Mouse (Mus musculus) heart, postnatal 0 days (tissue): ENCODE measurements around the gene Ube2g2. TPM values are rescaled to one million over a fixed set of nuclear protein-coding genes. Genes with fewer than 3 reads are reported as not detected.

Source experiments
- ATAC-seq: fragments of 200-750 bp; cut with Nextera tagmentation; 2 replicates; pipeline ENCODE4 v1.8.0; 2017; ENCODE audit warnings: low read depth, moderate number of reproducible peaks, moderate library complexity; ENCODE audit not compliant: insufficient read depth
- DNase-seq: peaks from one replicate; pipeline ENCODE4 v3.0.0-alpha.2; 2016; ENCODE audit warnings: low spot score
- H3K27ac ChIP-seq: fragments of 300-500 bp; sonication (generic); 2 replicates; pipeline ENCODE4 v1.5.1; 2014; ENCODE audit warnings: low read depth, mild to moderate bottlenecking
- H3K27me3 ChIP-seq: fragments of 300-500 bp; sonication (generic); 2 replicates; pipeline ENCODE4 v1.6.1; 2014; ENCODE audit warnings: low read length, mixed read lengths; ENCODE audit not compliant: control insufficient read depth, insufficient read depth
- H3K36me3 ChIP-seq: fragments of 300-500 bp; sonication (generic); replicated peaks from 2 replicates; pipeline ENCODE4 v1.6.1; 2014; ENCODE audit warnings: low read length, mixed read lengths; ENCODE audit not compliant: control insufficient read depth, insufficient read depth
- H3K4me1 ChIP-seq: fragments of 300-500 bp; sonication (generic); 2 replicates; pipeline ENCODE4 v1.6.1; 2014; ENCODE audit warnings: antibody characterized with exemption; ENCODE audit not compliant: control insufficient read depth, insufficient read depth
- H3K4me2 ChIP-seq: fragments of 300-500 bp; sonication (generic); 2 replicates; pipeline ENCODE4 v1.6.1; 2014; ENCODE audit warnings: low read depth, mild to moderate bottlenecking, low read length, moderate library complexity
- H3K4me3 ChIP-seq: fragments of 300-500 bp; sonication (generic); 2 replicates; pipeline ENCODE4 v1.5.1; 2014; ENCODE audit warnings: low read depth, low read length
- H3K9ac ChIP-seq: fragments of 300-500 bp; sonication (generic); replicated peaks from 2 replicates; pipeline ENCODE4 v1.6.1; 2014; ENCODE audit warnings: low read depth, low read length, mixed read lengths
- H3K9me3 ChIP-seq: fragments of 300-500 bp; sonication (generic); replicated peaks from 2 replicates; pipeline ENCODE4 v1.6.1; 2016; ENCODE audit warnings: low read length; ENCODE audit not compliant: control insufficient read depth
- CTCF ChIP-seq: IDR thresholded peaks from 2 replicates; pipeline ENCODE4 v1.5.1; 2016; ENCODE audit warnings: antibody characterized with exemption, control low read depth, low read depth
- EP300 ChIP-seq: IDR thresholded peaks from 2 replicates; pipeline ENCODE4 v1.6.1; 2016; ENCODE audit warnings: antibody characterized with exemption, low read depth
- WGBS: fragments of 180-500 bp; shearing (Covaris S2); extraction: QIAGEN DNeasy Blood & Tissue Kit; methylation state at CpG from one replicate; pipeline ENCODE4 v1.1.7; 2014; 5-methylcytosine and 5-hydroxymethylcytosine counted together
- polyA plus RNA-seq: library from polyadenylated mRNA; unstranded; fragments of >200 nt; fragmentation: Nextera tagmentation; extraction: Ambion mirVana; gene quantifications from 2 replicates; pipeline ENCODE4 v1.2.1, GENCODE M21; 2015
- total RNA-seq: library from RNA; depleted of rRNA; stranded (reverse); fragments of >200 nt; gene quantifications from 2 replicates; pipeline ENCODE4 v1.2.3, GENCODE M21; 2014; ENCODE audit warnings: low replicate concordance

Ube2g2 gene
- total and polyA plus RNA-seq, 2 experiments from 2014 or later: 56.4 to 71.8 TPM

GRCm38 (mm10) chr10:77663949-77664665 lies 42.0 kb downstream of the Ube2g2 start:
- no peak overlapping the region for H3K4me2 ChIP-seq
- H3K9ac ChIP-seq: no peak overlapping the region
- no peaks in the 10 kb centered on the region for H3K27me3 ChIP-seq
- no peak for TF ChIP-seq CTCF
- no peak for TF ChIP-seq EP300
- H3K4me3 ChIP-seq: no peak overlapping the region
- no peaks in the 10 kb centered on the region for H3K9me3 ChIP-seq
- H3K4me1 ChIP-seq: no peaks in the 10 kb centered on the region
- DNase-seq (no peak), ATAC-seq (no peak)
- 36% methylated on average over 43 of the region's 43 CpGs for WGBS
- H3K36me3 ChIP-seq: no peaks in the 10 kb centered on the region
- H3K27ac ChIP-seq: no peak overlapping the region

- no peak overlapping the region for H3K9ac ChIP-seq
- TF ChIP-seq CTCF (no peak), EP300 (no peak)
- H3K4me2 ChIP-seq: no peak overlapping the region
- H3K27me3 ChIP-seq: no peaks in the 10 kb centered on the region
- no peaks in the 10 kb centered on the region for H3K36me3 ChIP-seq
- DNase-seq (no peak), ATAC-seq (peak; percentile 36; the same call in 1 of the 2 replicates)
- no peak overlapping the region for H3K27ac ChIP-seq
- WGBS: 70% methylated on average over 8 of the region's 8 CpGs
- H3K9me3 ChIP-seq: no peaks in the 10 kb centered on the region
- H3K4me3 ChIP-seq: no peak overlapping the region
- H3K4me1 ChIP-seq: no peaks in the 10 kb centered on the region
Measured at GRCm38 (mm10) chr10:77666342-77666741, 44.3 kb downstream of the Ube2g2 start.

GRCm38 (mm10) chr10:77667402-77667801 lies 45.3 kb downstream of the Ube2g2 start:
- no peak overlapping the region for H3K4me2 ChIP-seq
- no peaks in the 10 kb centered on the region for H3K27me3 ChIP-seq
- TF ChIP-seq EP300: no peak
- TF ChIP-seq CTCF: no peak
- no peak for DNase-seq
- no peaks in the 10 kb centered on the region for H3K4me1 ChIP-seq
- H3K27ac ChIP-seq: no peak overlapping the region
- no peak for ATAC-seq
- 59% methylated on average over 4 of the region's 4 CpGs for WGBS
- no peak overlapping the region for H3K9ac ChIP-seq
- no peaks in the 10 kb centered on the region for H3K36me3 ChIP-seq
- no peak overlapping the region for H3K4me3 ChIP-seq
- H3K9me3 ChIP-seq: no peaks in the 10 kb centered on the region

DNA sequence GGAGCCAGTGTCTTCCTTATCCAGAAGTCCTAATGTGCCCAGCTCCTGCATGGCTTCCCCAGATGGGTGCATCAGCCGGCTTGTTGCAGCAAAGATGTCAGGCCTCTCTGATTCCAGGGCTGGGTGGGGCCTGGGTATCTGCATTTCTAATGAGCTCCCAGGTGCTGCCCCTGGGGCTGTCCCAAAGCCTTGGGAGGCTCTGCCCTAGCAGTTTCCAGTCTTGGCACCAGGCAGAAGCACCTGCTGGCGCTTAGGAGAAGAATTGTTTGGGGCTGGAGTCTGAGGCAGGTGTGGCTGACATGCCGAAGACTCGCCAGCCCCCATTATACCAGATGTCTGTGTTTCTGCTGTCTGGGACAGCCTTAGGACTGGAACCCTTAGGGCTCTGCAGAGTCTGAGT lies 48.6 kb downstream of the Ube2g2 start:
- peaks cover 11% of the 10 kb centered on the region; the same call in 1 of the 2 replicates for H3K27me3 ChIP-seq
- no peak for TF ChIP-seq CTCF
- no peak for TF ChIP-seq EP300
- WGBS: 81% methylated on average over 4 of the region's 4 CpGs
- H3K4me1 ChIP-seq: no peaks in the 10 kb centered on the region
- no peaks in the 10 kb centered on the region for H3K9me3 ChIP-seq
- H3K27ac ChIP-seq: no peak overlapping the region
- ATAC-seq (no peak), DNase-seq (no peak)
- H3K9ac ChIP-seq: no peak overlapping the region
- no peaks in the 10 kb centered on the region for H3K36me3 ChIP-seq
- no peak overlapping the region for H3K4me2 ChIP-seq
- H3K4me3 ChIP-seq: no peak overlapping the region

GRCm38 (mm10) chr10:77671519-77671918 lies 49.4 kb downstream of the Ube2g2 start:
- no peak overlapping the region for H3K4me2 ChIP-seq
- WGBS: 13% methylated on average over 4 of the region's 4 CpGs
- no peaks in the 10 kb centered on the region for H3K4me1 ChIP-seq
- H3K9ac ChIP-seq: no peak overlapping the region
- H3K9me3 ChIP-seq: no peaks in the 10 kb centered on the region
- H3K27me3 ChIP-seq: peaks cover 11% of the 10 kb centered on the region; the same call in 1 of the 2 replicates
- H3K27ac ChIP-seq: no peak overlapping the region
- DNase-seq (no peak), ATAC-seq (no peak)
- TF ChIP-seq EP300 (no peak), CTCF (no peak)
- no peak overlapping the region for H3K4me3 ChIP-seq
- no peaks in the 10 kb centered on the region for H3K36me3 ChIP-seq

GRCm38 (mm10) chr10:77673765-77674164 lies 51.7 kb downstream of the Ube2g2 start:
- no peak overlapping the region for H3K4me3 ChIP-seq
- no peak overlapping the region for H3K9ac ChIP-seq
- TF ChIP-seq CTCF: no peak
- no peak for TF ChIP-seq EP300
- H3K9me3 ChIP-seq: no peaks in the 10 kb centered on the region
- no peak overlapping the region for H3K4me2 ChIP-seq
- H3K36me3 ChIP-seq: no peaks in the 10 kb centered on the region
- no peaks in the 10 kb centered on the region for H3K4me1 ChIP-seq
- H3K27ac ChIP-seq: no peak overlapping the region
- ATAC-seq (no peak), DNase-seq (no peak)
- 50% methylated on average over 13 of the region's 13 CpGs for WGBS
- H3K27me3 ChIP-seq: peaks cover 33% of the 10 kb centered on the region
